Mouse (Mus musculus) Patski (cell line): ENCODE measurements around the gene Wdr91. TPM values are rescaled to one million over a fixed set of nuclear protein-coding genes. Genes with fewer than 3 reads are reported as not detected.

Experiments used
- ATAC-seq: fragments of 100-300 bp; one replicate; pipeline ENCODE4 v1.8.0; 2021
- CTCF ChIA-PET: fragments of 350-600 bp; sonication (Branson Sonifier 250); formaldehyde crosslinking; loops from one replicate; lab custom pipeline; 2022; ENCODE audit warnings: inconsistent platforms; lab: Charles Lee
- POLR2A ChIA-PET: fragments of 350-600 bp; sonication (Branson Sonifier 250); formaldehyde crosslinking; loops from one replicate; lab custom pipeline; 2022; ENCODE audit warnings: antibody characterized with exemption, inconsistent platforms; lab: Charles Lee
- DNase-seq: peaks from one replicate; pipeline ENCODE4 v3.0.0-alpha.2; 2011; ENCODE audit warnings: low read depth, low spot score
- H3K27me3 ChIP-seq: fragments of 371-371 bp; one replicate; pipeline ENCODE4 v1.5.1; 2021
- CTCF ChIP-seq: fragments of 100-300 bp; IDR thresholded peaks from one replicate; pipeline ENCODE4 v1.5.1; 2021
- in situ Hi-C: fragments of 300-500 bp; cut with MboI; formaldehyde crosslinking; loops from 3 replicates; pipeline ENCODE4 v1.11.1; 2018; ENCODE audit warnings: low pct_unique_long_range_greater_than_20kb, mixed read lengths
- polyA plus RNA-seq: library from polyadenylated mRNA; unstranded; gene quantifications from one replicate; pipeline ENCODE4 v1.2.3, GENCODE M21; 2021

The Wdr91 gene
- polyA plus RNA-seq, 1 experiment from 2014 or later, result 15.5 TPM

GRCm38 (mm10) chr6:34942446-34942845, 31.8 kb upstream of the Wdr91 start:
- TF ChIP-seq CTCF, result no peak
- POLR2A ChIA-PET, result no interaction called here
- H3K27me3 ChIP-seq, result peaks cover 7% of the 10 kb centered on the region
- DNase-seq, result no peak
- in situ Hi-C loops, result no loop called here
- ATAC-seq, result no peak
- CTCF ChIA-PET, result no interaction called here

- POLR2A ChIA-PET, result no interaction called here
- ATAC-seq (no peak), DNase-seq (no peak)
- CTCF ChIA-PET, result no interaction called here
- H3K27me3 ChIP-seq, result peaks cover 9% of the 10 kb centered on the region
- TF ChIP-seq CTCF, result no peak
- in situ Hi-C loops, result no loop called here
Observed at GRCm38 (mm10) chr6:34941496-34941895, 30.8 kb upstream of the Wdr91 start.

GRCm38 (mm10) chr6:34939451-34939850, 28.8 kb upstream of the Wdr91 start:
- TF ChIP-seq CTCF, result no peak
- in situ Hi-C loops, result no loop called here
- CTCF ChIA-PET, result interaction anchor here (1.2 to 3.2 kb wide), 2 partner anchors 10 to 13 kb away, joined by 4 to 18 read pairs; no protein-coding TSS in a partner anchor
- POLR2A ChIA-PET, result no interaction called here
- ATAC-seq (no peak), DNase-seq (no peak)
- peaks cover 9% of the 10 kb centered on the region for H3K27me3 ChIP-seq

- in situ Hi-C loops, result no loop called here
- no peak for ATAC-seq
- CTCF ChIA-PET, result interaction anchor here (1.2 to 3.2 kb wide), 2 partner anchors 10 to 12 kb away, joined by 4 to 18 read pairs; no protein-coding TSS in a partner anchor
Observed at GRCm38 (mm10) chr6:34938929-34939325, 28.3 kb upstream of the Wdr91 start.

DNA sequence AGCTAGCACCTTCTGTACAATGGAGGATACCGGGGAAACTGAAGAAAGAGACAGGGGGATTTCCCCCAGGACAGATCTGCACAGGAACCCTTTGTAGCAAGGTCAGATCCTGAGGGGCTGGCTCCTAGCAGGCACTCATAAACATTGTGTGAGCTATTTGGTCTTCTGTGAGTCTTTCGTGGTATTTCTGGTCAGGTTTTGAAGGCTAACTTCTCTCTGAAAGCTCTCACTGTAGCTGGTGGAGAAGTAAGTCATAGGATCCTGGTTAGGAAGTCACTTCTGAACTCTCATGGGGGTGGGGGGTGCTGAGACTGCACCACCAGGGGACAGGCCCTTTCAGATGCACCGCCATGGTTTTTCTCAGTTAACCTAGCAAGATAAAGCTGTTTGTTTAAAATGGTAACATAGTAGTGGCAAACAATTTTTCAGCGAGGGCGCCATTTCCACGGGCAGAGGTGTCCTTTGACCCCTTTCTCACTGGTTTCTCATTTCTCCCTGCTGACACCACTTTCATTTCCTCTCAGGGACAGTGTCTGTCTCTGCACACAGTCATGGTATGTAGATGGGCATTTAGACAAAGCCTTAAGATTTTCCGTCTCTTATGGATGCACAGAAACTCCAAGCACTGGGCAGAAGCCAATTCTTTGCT, 27.7 kb upstream of the Wdr91 start:
- POLR2A ChIA-PET, result no interaction called here
- ATAC-seq (no peak), DNase-seq (no peak)
- peaks cover 13% of the 10 kb centered on the region for H3K27me3 ChIP-seq
- in situ Hi-C loops, result no loop called here
- no peak for TF ChIP-seq CTCF
- CTCF ChIA-PET, result interaction anchor here (3.2 kb wide), 1 partner anchor 12 kb away, joined by 18 read pairs; no protein-coding TSS in a partner anchor

More at GRCm38 (mm10) chr6:34938929-34939325, 28.3 kb upstream of the Wdr91 start:
- POLR2A ChIA-PET, result no interaction called here
- no peak for DNase-seq
- H3K27me3 ChIP-seq, result peaks cover 12% of the 10 kb centered on the region
- no peak for TF ChIP-seq CTCF

- ChIA-PET CTCF (interaction anchor here (1.1 to 3.2 kb wide), 4 partner anchors 10 to 58 kb away, joined by 3 to 18 read pairs (median 4); no protein-coding TSS in a partner anchor), POLR2A (no interaction called here)
- no peak for TF ChIP-seq CTCF
- DNase-seq (no peak), ATAC-seq (no peak)
- H3K27me3 ChIP-seq, result peaks cover 18% of the 10 kb centered on the region
- in situ Hi-C loops, result no loop called here
Observed at GRCm38 (mm10) chr6:34936743-34937142, 26.1 kb upstream of the Wdr91 start.

DNA sequence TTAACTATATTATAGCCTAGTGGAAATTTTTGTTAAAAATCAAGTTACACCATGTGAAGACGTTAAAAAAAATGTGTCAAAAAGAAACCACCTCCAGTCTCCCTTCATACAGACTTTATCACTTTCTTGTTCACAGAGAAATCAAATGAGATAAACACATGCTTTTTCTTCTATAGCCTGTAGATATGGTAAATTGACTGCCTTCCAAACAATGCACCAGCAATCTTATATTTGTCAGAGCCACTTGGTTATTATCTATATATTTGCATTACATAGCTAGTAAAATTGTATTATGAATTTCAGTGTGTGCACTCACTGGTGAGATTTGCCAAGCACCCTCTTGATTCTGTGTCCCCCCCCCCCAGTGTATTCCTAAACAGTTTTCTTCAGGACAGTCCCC, 22.0 kb upstream of the Wdr91 start:
- TF ChIP-seq CTCF, result no peak
- POLR2A ChIA-PET, result interaction anchor here (0.6 kb wide), 1 partner anchor 135 kb away, joined by 4 read pairs; no protein-coding TSS in a partner anchor

DNA sequence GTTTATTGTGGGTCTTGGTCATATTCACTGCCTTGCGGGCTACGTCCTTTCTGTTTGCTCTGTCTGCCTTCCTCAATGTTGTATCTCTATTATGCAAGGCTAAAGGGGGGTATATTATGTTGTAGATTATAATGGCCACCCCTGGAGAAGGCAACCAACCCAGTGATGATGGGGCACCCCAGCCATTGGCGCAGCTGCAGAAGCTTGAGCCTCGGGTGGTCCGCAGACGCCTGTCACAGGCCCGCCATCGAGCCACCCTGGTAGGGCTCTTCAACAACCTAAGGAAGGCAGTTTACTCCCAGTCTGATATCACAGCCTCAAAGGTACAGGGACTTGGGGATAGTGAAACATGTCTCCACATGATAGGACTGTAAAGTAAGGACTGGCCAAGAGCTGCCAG, 16.9 kb upstream of the Wdr91 start:
- H3K27me3 ChIP-seq, result peaks cover 2% of the 10 kb centered on the region
- in situ Hi-C loops, result no loop called here
- ChIA-PET CTCF (interaction anchor here (1.0 to 2.3 kb wide), 8 partner anchors 11 to 417 kb away, joined by 3 to 18 read pairs (median 4); partner anchors contain the start of genes Agbl3 and Wdr91), POLR2A (no interaction called here)
- TF ChIP-seq CTCF, result no peak
- no peak for DNase-seq
- no peak for ATAC-seq

More for the DNA sequence above, 22.0 kb upstream of the Wdr91 start:
- CTCF ChIA-PET, result no interaction called here
- no peak for ATAC-seq
- H3K27me3 ChIP-seq, result peaks cover 16% of the 10 kb centered on the region
- in situ Hi-C loops, result no loop called here
- DNase-seq, result no peak

DNA sequence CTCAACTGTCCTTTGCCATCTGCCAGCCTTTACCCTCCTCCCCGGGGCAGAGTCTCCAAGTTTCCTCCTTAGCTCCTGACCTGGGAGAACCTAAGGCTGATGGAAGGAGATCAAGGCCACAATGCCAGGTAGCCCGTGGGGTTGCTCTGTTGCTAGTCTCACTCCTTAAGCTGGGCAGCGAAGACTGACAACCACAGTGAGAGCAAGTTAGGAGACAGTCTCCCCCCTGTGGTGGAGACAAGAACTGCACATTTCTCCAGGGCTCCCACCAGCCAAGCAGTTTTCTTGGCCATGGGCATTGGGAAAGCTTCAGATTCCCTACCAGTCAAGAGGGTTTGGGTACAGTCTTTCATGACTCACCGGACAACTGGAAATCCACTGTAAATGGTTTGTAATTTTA, 16.5 kb upstream of the Wdr91 start:
- ATAC-seq, result peak; percentile 66
- in situ Hi-C loops, result no loop called here
- peaks cover 2% of the 10 kb centered on the region for H3K27me3 ChIP-seq
- DNase-seq, result no peak
- CTCF ChIA-PET, result interaction anchor here (0.7 to 2.3 kb wide), 12 partner anchors 8 to 416 kb away, joined by 3 to 18 read pairs (median 4); partner anchors contain the start of genes Agbl3 and Wdr91
- TF ChIP-seq CTCF, result peak; percentile 92
- POLR2A ChIA-PET, result no interaction called here

DNA sequence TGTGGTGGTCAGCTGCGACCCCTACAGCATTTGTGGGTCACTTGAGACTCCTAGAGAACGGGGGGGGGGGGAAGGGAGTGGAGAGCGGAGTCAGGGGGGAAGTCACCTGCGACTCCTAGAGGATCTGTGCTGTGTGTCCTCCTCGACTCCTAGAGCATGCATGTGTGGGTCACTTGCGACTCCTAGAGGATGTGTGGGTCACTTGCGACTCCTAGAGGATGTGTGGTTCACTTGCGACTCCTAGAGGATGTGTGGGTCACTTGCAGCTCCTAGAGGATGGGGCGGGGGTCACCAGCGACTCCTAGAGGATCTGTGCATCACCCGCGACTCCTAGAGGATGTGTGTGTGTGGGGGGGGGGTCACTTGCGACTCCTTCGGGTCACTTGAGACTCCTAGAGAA, 11.3 kb upstream of the Wdr91 start:
- in situ Hi-C loops, result loop anchor here (5.0 kb wide), 1 partner anchor 410 kb away; no protein-coding TSS in a partner anchor
- CTCF ChIA-PET, result interaction anchor here (0.6 to 1.1 kb wide), 4 partner anchors 15 to 75 kb away, joined by 3 to 4 read pairs (median 4); no protein-coding TSS in a partner anchor
- DNase-seq, result peak; percentile 6
- TF ChIP-seq CTCF, result peak; percentile 59
- POLR2A ChIA-PET, result interaction anchor here (0.6 kb wide), 1 partner anchor 538 kb away, joined by 5 read pairs; no protein-coding TSS in a partner anchor
- ATAC-seq, result peak; percentile 63
- H3K27me3 ChIP-seq, result no peaks in the 10 kb centered on the region

- POLR2A ChIA-PET, result no interaction called here
- TF ChIP-seq CTCF, result no peak
- ATAC-seq (no peak), DNase-seq (no peak)
- H3K27me3 ChIP-seq, result no peaks in the 10 kb centered on the region
- CTCF ChIA-PET, result interaction anchor here (1.3 kb wide), 1 partner anchor 15 kb away, joined by 3 read pairs; no protein-coding TSS in a partner anchor
- in situ Hi-C loops, result loop anchor here (5.0 kb wide), 1 partner anchor 408 kb away; no protein-coding TSS in a partner anchor
Observed at GRCm38 (mm10) chr6:34920631-34921030, 10.0 kb upstream of the Wdr91 start.
